Comparison of ENCODE assay signal across 8 mouse cellular contexts in genomic region chr6:22003200-22003587, GRCm38 (mm10). TPM values are rescaled to one million over a fixed set of nuclear protein-coding genes. Genes with fewer than 3 reads are reported as not detected.
DNase-seq lines count a peak whose midpoint lies in the region; ATAC-seq lines count a peak whose summit lies in the region.

No protein-coding gene starts in this region.

- DNase-seq in midbrain, embryonic 11.5 days (ENCODE audit: low spot score, missing footprints): no peak
- DNase-seq in heart, embryonic 10.5 days (ENCODE audit: low spot score): no peak
- DNase-seq in kidney, postnatal 10 days: peak; percentile 84
- no peak for DNase-seq in spleen, postnatal 36 days (ENCODE audit: low spot score in 2 of 2)
- no peak for DNase-seq in adrenal gland, postnatal 25 days

- no peak overlapping the region for H3K4me3 ChIP-seq in midbrain, embryonic 11.5 days (ENCODE audit: low read depth, low read length)
- no peak overlapping the region for H3K4me3 ChIP-seq in midbrain, embryonic 15.5 days
- H3K4me3 ChIP-seq in heart, embryonic 10.5 days: no peak overlapping the region
- no peak overlapping the region for H3K4me3 ChIP-seq in stomach, embryonic 16.5 days (replicated peaks; ENCODE audit: low read length)

- no peaks in the 10 kb centered on the region for H3K27me3 ChIP-seq in midbrain, embryonic 11.5 days (ENCODE audit: control insufficient read depth, insufficient read depth, low read length)
- 0 out of 2 replicates have a peak, but pooled peaks cover 4% of the 10 kb centered on the region for H3K27me3 ChIP-seq in midbrain, embryonic 15.5 days (replicated peaks)
- H3K27me3 ChIP-seq in heart, embryonic 10.5 days (ENCODE audit: insufficient read depth, poor library complexity, severe bottlenecking): no peaks in the 10 kb centered on the region
- no peaks in the 10 kb centered on the region for H3K27me3 ChIP-seq in stomach, embryonic 16.5 days (ENCODE audit: control insufficient read depth, insufficient read depth, low read length)

- no peaks in the 10 kb centered on the region for H3K9me3 ChIP-seq in midbrain, embryonic 11.5 days (ENCODE audit: control insufficient read depth, low read length)
- H3K9me3 ChIP-seq in midbrain, embryonic 15.5 days: no peaks in the 10 kb centered on the region
- H3K9me3 ChIP-seq in heart, embryonic 10.5 days: no peaks in the 10 kb centered on the region
- no peaks in the 10 kb centered on the region for H3K9me3 ChIP-seq in stomach, embryonic 16.5 days (replicated peaks; ENCODE audit: control insufficient read depth, low read length)

- peak; percentile 54; the same call in 1 of the 2 replicates for ATAC-seq in midbrain, embryonic 11.5 days (ENCODE audit: low FRiP score)
- ATAC-seq in midbrain, embryonic 15.5 days (replicated peaks): no peak
- ATAC-seq in stomach, embryonic 16.5 days (ENCODE audit: insufficient read depth, low FRiP score): peak; percentile 92
- ATAC-seq in cerebellum, adult (ENCODE audit: insufficient number of reproducible peaks, low FRiP score, low TSS enrichment): no peak

- no peaks in the 10 kb centered on the region; the same call in 1 of the 2 replicates for H3K4me1 ChIP-seq in midbrain, embryonic 11.5 days (ENCODE audit: control insufficient read depth, insufficient read depth, low read length)
- H3K4me1 ChIP-seq in midbrain, embryonic 15.5 days: no peaks in the 10 kb centered on the region
- peaks cover 23% of the 10 kb centered on the region for H3K4me1 ChIP-seq in heart, embryonic 10.5 days
- H3K4me1 ChIP-seq in stomach, embryonic 16.5 days (ENCODE audit: control insufficient read depth, insufficient read depth, low read length): peaks cover 25% of the 10 kb centered on the region

- no peak overlapping the region for H3K27ac ChIP-seq in midbrain, embryonic 11.5 days (ENCODE audit: low read depth, low read length)
- H3K27ac ChIP-seq in midbrain, embryonic 15.5 days: no peak overlapping the region
- H3K27ac ChIP-seq in heart, embryonic 10.5 days: 0 out of 2 replicates have a peak overlapping the region, but pooled peaks have one; percentile 6
- peak overlapping the region; percentile 94 for H3K27ac ChIP-seq in stomach, embryonic 16.5 days (ENCODE audit: low read length)

- no peak overlapping the region for H3K9ac ChIP-seq in midbrain, embryonic 11.5 days (ENCODE audit: low read length)
- no peak overlapping the region for H3K9ac ChIP-seq in midbrain, embryonic 15.5 days
- no peak overlapping the region for H3K9ac ChIP-seq in stomach, embryonic 16.5 days (ENCODE audit: low read length)

- no peaks in the 10 kb centered on the region for H3K36me3 ChIP-seq in midbrain, embryonic 11.5 days (ENCODE audit: control insufficient read depth, insufficient read depth, low read length)
- H3K36me3 ChIP-seq in midbrain, embryonic 15.5 days (replicated peaks): no peaks in the 10 kb centered on the region
- no peaks in the 10 kb centered on the region for H3K36me3 ChIP-seq in heart, embryonic 10.5 days
- H3K36me3 ChIP-seq in stomach, embryonic 16.5 days (ENCODE audit: control insufficient read depth, insufficient read depth, low read length): no peaks in the 10 kb centered on the region

- H3K4me2 ChIP-seq in midbrain, embryonic 11.5 days: peak overlapping the region; percentile 31
- no peak overlapping the region for H3K4me2 ChIP-seq in midbrain, embryonic 15.5 days
- peak overlapping the region; percentile 35 for H3K4me2 ChIP-seq in stomach, embryonic 16.5 days (ENCODE audit: low read depth, low read length)

- 4% methylated on average over 6 of the region's 6 CpGs for WGBS in midbrain, embryonic 11.5 days
- WGBS in midbrain, embryonic 15.5 days: 5% methylated on average over 6 of the region's 6 CpGs
- 15% methylated on average over 6 of the region's 6 CpGs for WGBS in heart, embryonic 10.5 days
- 15% methylated on average over 6 of the region's 6 CpGs for whole genome bisulfite sequencing in stomach, embryonic 16.5 days

RNA-seq across cellular contexts. Expression of gene Cped1, which starts 17.5 kb away (rescaled TPM):
- 9.6 and 12.9 TPM in 2 replicates for polyA plus RNA-seq in midbrain, embryonic 11.5 days (2014; fragmentation: Nextera tagmentation; extraction: Ambion mirVana)
- 3.3 and 3.4 TPM in 2 replicates for polyA plus RNA-seq in midbrain, embryonic 15.5 days (2015; fragmentation: Nextera tagmentation; extraction: Ambion mirVana)
- polyA plus RNA-seq in heart, embryonic 10.5 days (2016; fragmentation: Nextera tagmentation; extraction: Ambion mirVana): 5.4 and 8.4 TPM in 2 replicates
- polyA plus RNA-seq in stomach, embryonic 16.5 days (2015; fragmentation: Nextera tagmentation; extraction: Ambion mirVana): 26.6 and 27.3 TPM in 2 replicates
- total RNA-seq in adrenal gland, postnatal 25 days (2021): 30.4 and 39.5 TPM in 2 replicates

RNA-seq across cellular contexts. Expression of gene Ing3, which starts 53.8 kb away (rescaled TPM):
- 44.6 and 45.3 TPM in 2 replicates for polyA plus RNA-seq in midbrain, embryonic 11.5 days (2014; fragmentation: Nextera tagmentation; extraction: Ambion mirVana)
- 41.8 and 46.4 TPM in 2 replicates for polyA plus RNA-seq in midbrain, embryonic 15.5 days (2015; fragmentation: Nextera tagmentation; extraction: Ambion mirVana)
- polyA plus RNA-seq in heart, embryonic 10.5 days (2016; fragmentation: Nextera tagmentation; extraction: Ambion mirVana): 30.1 and 38.7 TPM in 2 replicates
- polyA plus RNA-seq in stomach, embryonic 16.5 days (2015; fragmentation: Nextera tagmentation; extraction: Ambion mirVana): 37.5 and 43.4 TPM in 2 replicates
- 20.7 and 25.2 TPM in 2 replicates for total RNA-seq in adrenal gland, postnatal 25 days (2021)

Comparison
In these comparisons a context has a peak if more than half of its experiments do, and no peak if none do; other contexts are left out.
1. ATAC-seq: peak in midbrain, embryonic 11.5 days (single experiment) and stomach, embryonic 16.5 days (single experiment); none in midbrain, embryonic 15.5 days (single experiment) and cerebellum, adult (single experiment).
2. H3K27ac ChIP-seq: peak in heart, embryonic 10.5 days (single experiment) and stomach, embryonic 16.5 days (single experiment); none in midbrain, embryonic 11.5 days (single experiment) and midbrain, embryonic 15.5 days (single experiment).